Mouse (Mus musculus) heart, embryonic 16.5 days (tissue): ENCODE measurements at regions not wholly inside any gene's neighbourhood (a gene's known extent, or its start where the extent isn't known, plus 50 kb on each side); places are given as distances from the start of the nearest gene placed in this dataset.

Source experiments
- ATAC-seq: fragments of 200-750 bp; cut with Nextera tagmentation; replicated peaks from 2 replicates; pipeline ENCODE4 v1.8.0; 2017; ENCODE audit warnings: moderate number of reproducible peaks; ENCODE audit not compliant: insufficient read depth, low FRiP score; ENCODE audit errors: extremely low read depth
- H3K27ac ChIP-seq: fragments of 300-500 bp; sonication (generic); 2 replicates; pipeline ENCODE4 v1.5.1; 2014; ENCODE audit warnings: mild to moderate bottlenecking, low read length, control low read depth, moderate library complexity
- H3K27me3 ChIP-seq: fragments of 300-500 bp; sonication (generic); 2 replicates; pipeline ENCODE4 v1.6.1; 2014; ENCODE audit warnings: low read length, mixed read lengths; ENCODE audit not compliant: control insufficient read depth, insufficient read depth
- H3K36me3 ChIP-seq: fragments of 300-500 bp; sonication (generic); 2 replicates; pipeline ENCODE4 v1.6.1; 2014; ENCODE audit not compliant: control insufficient read depth, insufficient read depth
- H3K4me1 ChIP-seq: fragments of 300-500 bp; sonication (generic); 2 replicates; pipeline ENCODE4 v1.6.1; 2014; ENCODE audit warnings: low read length, mixed read lengths; ENCODE audit not compliant: control insufficient read depth, insufficient read depth
- H3K4me2 ChIP-seq: fragments of 300-500 bp; sonication (generic); 2 replicates; pipeline ENCODE4 v1.6.1; 2014; ENCODE audit warnings: low read depth, mild to moderate bottlenecking, control low read depth, low read length
- H3K4me3 ChIP-seq: fragments of 300-500 bp; sonication (generic); 2 replicates; pipeline ENCODE4 v1.5.1; 2014; ENCODE audit warnings: mild to moderate bottlenecking, control low read depth, low read length
- H3K9ac ChIP-seq: fragments of 300-500 bp; sonication (generic); 2 replicates; pipeline ENCODE4 v1.6.1; 2014; ENCODE audit warnings: low read length, control low read depth
- H3K9me3 ChIP-seq: fragments of 300-500 bp; sonication (generic); replicated peaks from 2 replicates; pipeline ENCODE4 v1.6.1; 2016; ENCODE audit warnings: low read length; ENCODE audit not compliant: control insufficient read depth
- WGBS: fragments of 180-500 bp; shearing (Covaris S2); extraction: QIAGEN DNeasy Blood & Tissue Kit; methylation state at CpG from one replicate; pipeline ENCODE4 v1.1.7; 2014; 5-methylcytosine and 5-hydroxymethylcytosine counted together

GRCm38 (mm10) chr5:4304201-4304600, 112.0 kb downstream of the Mterf1b start:
- H3K36me3 ChIP-seq: no peaks in the 10 kb centered on the region
- H3K4me1 ChIP-seq: peaks cover 3% of the 10 kb centered on the region; the same call in 1 of the 2 replicates
- 76% methylated on average over 5 of the region's 5 CpGs for WGBS
- H3K4me2 ChIP-seq: no peak overlapping the region
- no peaks in the 10 kb centered on the region for H3K9me3 ChIP-seq
- no peak overlapping the region for H3K9ac ChIP-seq
- no peak for ATAC-seq
- H3K4me3 ChIP-seq: no peak overlapping the region
- H3K27me3 ChIP-seq: no peaks in the 10 kb centered on the region
- no peak overlapping the region for H3K27ac ChIP-seq

GRCm38 (mm10) chr5:4308514-4308913, 116.3 kb downstream of the Mterf1b start:
- ATAC-seq: no peak
- Histone ChIP-seq H3K4me1 (peaks cover 11% of the 10 kb centered on the region), H3K4me2 (no peak overlapping the region), H3K9me3 (no peaks in the 10 kb centered on the region), H3K9ac (no peak overlapping the region), H3K27ac (no peak overlapping the region), H3K27me3 (no peaks in the 10 kb centered on the region), H3K36me3 (no peaks in the 10 kb centered on the region), H3K4me3 (no peak overlapping the region)
- 78% methylated on average over 5 of the region's 5 CpGs for WGBS

- Histone ChIP-seq H3K27ac (peak overlapping the region; percentile 79), H3K36me3 (no peaks in the 10 kb centered on the region), H3K9me3 (peaks cover 4% of the 10 kb centered on the region), H3K4me2 (no peak overlapping the region), H3K9ac (no peak overlapping the region), H3K4me3 (no peak overlapping the region), H3K4me1 (peaks cover 11% of the 10 kb centered on the region), H3K27me3 (no peaks in the 10 kb centered on the region)
- 47% methylated on average over 4 of the region's 4 CpGs for WGBS
- no peak; the same call in 1 of the 2 replicates for ATAC-seq
These were observed 119.0 kb downstream of the Mterf1b start for GRCm38 (mm10) chr5:4311169-4311568.

GRCm38 (mm10) chr5:4311599-4311998, 119.4 kb downstream of the Mterf1b start:
- Histone ChIP-seq H3K27ac (peak overlapping the region; percentile 63), H3K4me1 (peaks cover 11% of the 10 kb centered on the region), H3K9me3 (peaks cover 4% of the 10 kb centered on the region), H3K4me2 (no peak overlapping the region), H3K4me3 (no peak overlapping the region), H3K9ac (no peak overlapping the region), H3K36me3 (no peaks in the 10 kb centered on the region), H3K27me3 (no peaks in the 10 kb centered on the region)
- ATAC-seq: no peak
- 51% methylated on average over 4 of the region's 4 CpGs for WGBS

- WGBS: 42% methylated on average over 14 of the region's 14 CpGs
- H3K27me3 ChIP-seq: no peaks in the 10 kb centered on the region
- H3K9ac ChIP-seq: 0 out of 2 replicates have a peak overlapping the region, but pooled peaks have one; percentile 4
- 0 out of 2 replicates have a peak, but pooled peaks have one; percentile 14 for ATAC-seq
- H3K4me2 ChIP-seq: peak overlapping the region; percentile 7; the same call in 1 of the 2 replicates
- no peaks in the 10 kb centered on the region for H3K36me3 ChIP-seq
- H3K9me3 ChIP-seq: peaks cover 4% of the 10 kb centered on the region
- H3K4me3 ChIP-seq: no peak overlapping the region
- H3K27ac ChIP-seq: peak overlapping the region; percentile 48
- peaks cover 11% of the 10 kb centered on the region for H3K4me1 ChIP-seq
These were observed 120.5 kb downstream of the Mterf1b start for GRCm38 (mm10) chr5:4312675-4313074.

GRCm38 (mm10) chr5:4322634-4323386, 130.6 kb downstream of the Mterf1b start:
- H3K4me3 ChIP-seq: no peak overlapping the region
- no peaks in the 10 kb centered on the region for H3K27me3 ChIP-seq
- H3K4me2 ChIP-seq: no peak overlapping the region
- H3K9me3 ChIP-seq: peaks cover 5% of the 10 kb centered on the region; the same call in 1 of the 2 replicates
- 75% methylated on average over 8 of the region's 8 CpGs for WGBS
- ATAC-seq: no peak
- peaks cover 17% of the 10 kb centered on the region for H3K4me1 ChIP-seq
- H3K36me3 ChIP-seq: no peaks in the 10 kb centered on the region
- no peak overlapping the region for H3K9ac ChIP-seq
- peak overlapping the region; percentile 24; the same call in 1 of the 2 replicates for H3K27ac ChIP-seq

GRCm38 (mm10) chr5:4323387-4323704, 131.2 kb downstream of the Mterf1b start:
- H3K9me3 ChIP-seq: peaks cover 5% of the 10 kb centered on the region; the same call in 1 of the 2 replicates
- peaks cover 17% of the 10 kb centered on the region for H3K4me1 ChIP-seq
- no peak overlapping the region for H3K9ac ChIP-seq
- H3K4me2 ChIP-seq: no peak overlapping the region
- no peak overlapping the region for H3K4me3 ChIP-seq
- WGBS: 65% methylated on average over 2 of the region's 2 CpGs
- H3K36me3 ChIP-seq: no peaks in the 10 kb centered on the region
- H3K27ac ChIP-seq: no peak overlapping the region
- H3K27me3 ChIP-seq: no peaks in the 10 kb centered on the region
- no peak for ATAC-seq

GRCm38 (mm10) chr5:4325813-4326212, 133.6 kb downstream of the Mterf1b start:
- H3K4me2 ChIP-seq: 0 out of 2 replicates have a peak overlapping the region, but pooled peaks have one; percentile 18
- WGBS: 7% methylated on average over 3 of the region's 3 CpGs

GRCm38 (mm10) chr5:4326309-4327014, 134.3 kb downstream of the Mterf1b start:
- peaks cover 17% of the 10 kb centered on the region for H3K4me1 ChIP-seq
- no peaks in the 10 kb centered on the region for H3K27me3 ChIP-seq
- H3K9ac ChIP-seq: no peak overlapping the region; the same call in 1 of the 2 replicates
- no peaks in the 10 kb centered on the region for H3K36me3 ChIP-seq
- no peaks in the 10 kb centered on the region for H3K9me3 ChIP-seq
- H3K4me3 ChIP-seq: no peak overlapping the region
- peak; percentile 58 for ATAC-seq
- 17% methylated on average over 8 of the region's 8 CpGs for WGBS
- peak overlapping the region; percentile 97 for H3K27ac ChIP-seq
- 0 out of 2 replicates have a peak overlapping the region, but pooled peaks have one; percentile 1 for H3K4me2 ChIP-seq

More at GRCm38 (mm10) chr5:4325813-4326212, 133.6 kb downstream of the Mterf1b start:
- Histone ChIP-seq H3K9me3 (no peaks in the 10 kb centered on the region), H3K27me3 (no peaks in the 10 kb centered on the region), H3K4me3 (no peak overlapping the region), H3K9ac (no peak overlapping the region), H3K36me3 (no peaks in the 10 kb centered on the region), H3K4me1 (peaks cover 17% of the 10 kb centered on the region), H3K27ac (peak overlapping the region; percentile 97)
- ATAC-seq: peak; percentile 98
